ENCODE assay signal across 8 mouse cellular contexts in genomic region chr5:35056604-35057432, GRCm38 (mm10). TPM values are rescaled to one million over a fixed set of nuclear protein-coding genes. Genes with fewer than 3 reads are reported as not detected.
DNase-seq lines count a peak whose midpoint lies in the region; ATAC-seq and TF ChIP-seq lines count a peak whose summit lies in the region.

Dok7 (plus strand) TSS chr5:35056766.

- no peaks in the 10 kb centered on the region for H3K9me3 ChIP-seq in forebrain, embryonic 13.5 days (replicated peaks)
- H3K9me3 ChIP-seq in heart, embryonic 16.5 days (replicated peaks; ENCODE audit: control insufficient read depth, low read length), result no peaks in the 10 kb centered on the region
- no peaks in the 10 kb centered on the region for H3K9me3 ChIP-seq in liver, embryonic 16.5 days (replicated peaks; ENCODE audit: control insufficient read depth, low read length)

- peak; percentile 76 for ATAC-seq in forebrain, embryonic 13.5 days
- ATAC-seq in heart, embryonic 16.5 days (replicated peaks; ENCODE audit: extremely low read depth, insufficient read depth, low FRiP score), result peak; percentile 73
- ATAC-seq in liver, embryonic 16.5 days (ENCODE audit: low read depth), result peak; percentile 19; the same call in 1 of the 2 replicates

- no peak within 1 kb of the TSS for H3K27ac ChIP-seq in forebrain, embryonic 13.5 days
- H3K27ac ChIP-seq in heart, embryonic 16.5 days (ENCODE audit: low read length), result peak within 1 kb of the TSS; percentile 83
- no peak within 1 kb of the TSS for H3K27ac ChIP-seq in liver, embryonic 16.5 days (ENCODE audit: low read length)
- H3K27ac ChIP-seq in olfactory bulb, adult 2 months (ENCODE audit: insufficient read depth, low read depth, low read length), result no peak within 1 kb of the TSS

- H3K27me3 ChIP-seq in forebrain, embryonic 13.5 days, result peaks cover 42% of the 10 kb centered on the region
- peaks cover 3% of the 10 kb centered on the region; the same call in 1 of the 2 replicates for H3K27me3 ChIP-seq in heart, embryonic 16.5 days (ENCODE audit: control insufficient read depth, insufficient read depth, low read length)
- peaks cover 35% of the 10 kb centered on the region for H3K27me3 ChIP-seq in liver, embryonic 16.5 days (ENCODE audit: control insufficient read depth, insufficient read depth, low read depth, low read length)

- TF ChIP-seq CTCF in olfactory bulb, adult 2 months (IDR thresholded peaks at IDR 0.05; ENCODE audit: insufficient read depth, low read depth, low read length), result no peak

- H3K9ac ChIP-seq in forebrain, embryonic 13.5 days, result peak within 1 kb of the TSS; percentile 77
- peak within 1 kb of the TSS; percentile 82 for H3K9ac ChIP-seq in heart, embryonic 16.5 days (ENCODE audit: low read length)
- no peak within 1 kb of the TSS for H3K9ac ChIP-seq in liver, embryonic 16.5 days (ENCODE audit: low read depth, low read length)

- WGBS in forebrain, embryonic 13.5 days, result under 1% methylated on average over 49 of the region's 74 CpGs
- under 1% methylated on average over 61 of the region's 74 CpGs for WGBS in heart, embryonic 16.5 days
- under 1% methylated on average over 63 of the region's 74 CpGs for WGBS in liver, embryonic 16.5 days (ENCODE audit: insufficient replicate concordance)
- WGBS in olfactory bulb, adult 2 months, result 2% methylated on average over 69 of the region's 74 CpGs

- peak within 1 kb of the TSS; percentile 95 for H3K4me2 ChIP-seq in forebrain, embryonic 13.5 days
- peak within 1 kb of the TSS; percentile 70 for H3K4me2 ChIP-seq in heart, embryonic 16.5 days (ENCODE audit: low read depth, low read length)
- H3K4me2 ChIP-seq in liver, embryonic 16.5 days (ENCODE audit: low read depth, low read length), result peak within 1 kb of the TSS; percentile 56

- H3K4me1 ChIP-seq in forebrain, embryonic 13.5 days, result peaks cover 27% of the 10 kb centered on the region
- peaks cover 28% of the 10 kb centered on the region for H3K4me1 ChIP-seq in heart, embryonic 16.5 days (ENCODE audit: control insufficient read depth, insufficient read depth, low read length)
- H3K4me1 ChIP-seq in liver, embryonic 16.5 days (ENCODE audit: control insufficient read depth, low read depth, low read length), result no peaks in the 10 kb centered on the region; the same call in none of the 2 replicates
- H3K4me1 ChIP-seq in olfactory bulb, adult 2 months (ENCODE audit: control insufficient read depth, insufficient read depth, low read length), result peaks cover 23% of the 10 kb centered on the region

- peak; percentile 31 for DNase-seq in urinary bladder, postnatal 14 days (ENCODE audit: low spot score)
- no peak for DNase-seq in urinary bladder, postnatal 10 days (ENCODE audit: low spot score)
- DNase-seq in kidney, postnatal 36 days, result peak; percentile 42 to 56
- no peak for DNase-seq in T-cell, adult 2 months (ENCODE audit: low spot score)

- H3K4me3 ChIP-seq in forebrain, embryonic 13.5 days, result peak within 1 kb of the TSS; percentile 55
- H3K4me3 ChIP-seq in heart, embryonic 16.5 days (ENCODE audit: low read length), result peak within 1 kb of the TSS; percentile 61
- peak within 1 kb of the TSS; percentile 47 for H3K4me3 ChIP-seq in liver, embryonic 16.5 days (ENCODE audit: low read depth, low read length)
- H3K4me3 ChIP-seq in olfactory bulb, adult 2 months (ENCODE audit: insufficient read depth, low read depth, low read length), result peak within 1 kb of the TSS; percentile 57

- no peak for TF ChIP-seq POLR2A in olfactory bulb, adult 2 months (IDR thresholded peaks at IDR 0.05; ENCODE audit: insufficient read depth, low read depth, low read length)

- no peaks in the 10 kb centered on the region for H3K36me3 ChIP-seq in forebrain, embryonic 13.5 days (ENCODE audit: poor library complexity, severe bottlenecking)
- H3K36me3 ChIP-seq in heart, embryonic 16.5 days (ENCODE audit: control insufficient read depth, insufficient read depth), result no peaks in the 10 kb centered on the region
- no peaks in the 10 kb centered on the region for H3K36me3 ChIP-seq in liver, embryonic 16.5 days (ENCODE audit: control insufficient read depth, insufficient read depth)

RNA-seq across cellular contexts. Expression of gene Dok7, which starts in this region (rescaled TPM):
- 1.9 and 2.6 TPM in 2 replicates for polyA plus RNA-seq in forebrain, embryonic 13.5 days (2015; fragmentation: Nextera tagmentation; extraction: Ambion mirVana)
- 14.9 and 17.3 TPM in 2 replicates for polyA plus RNA-seq in heart, embryonic 16.5 days (2015; fragmentation: Nextera tagmentation; extraction: Ambion mirVana)
- polyA plus RNA-seq in liver, embryonic 16.5 days (2015; fragmentation: Nextera tagmentation; extraction: Ambion mirVana), result 0.08 and 0.19 TPM in 2 replicates
- polyA plus RNA-seq in olfactory bulb, adult 2 months (2012; ENCODE audit: insufficient read depth, insufficient read length, low replicate concordance, missing spikeins), result not detected in 2 replicates

Comparison
In these comparisons a context has a peak if more than half of its experiments do, and no peak if none do; other contexts are left out.
1. DNase-seq: peak in urinary bladder, postnatal 14 days (single experiment) and kidney, postnatal 36 days (2 of 2); none in urinary bladder, postnatal 10 days (single experiment) and T-cell, adult 2 months (single experiment).
2. Peak in ATAC-seq, H3K4me3 ChIP-seq and H3K4me2 ChIP-seq in liver, embryonic 16.5 days; RNA of the gene not detected or under 1 TPM.
3. ATAC-seq: peak in every context shown above with its lines; median percentile 76 in forebrain, embryonic 13.5 days; 73 in heart, embryonic 16.5 days; 19 in liver, embryonic 16.5 days.
4. Peak in every context shown above with its lines, with median percentiles within 50 percentile points of each other: H3K4me2 ChIP-seq and H3K4me3 ChIP-seq.